Mouse (Mus musculus): ENCODE measurements at regions not wholly inside any gene's neighbourhood (a gene's known extent, or its start where the extent isn't known, plus 50 kb on each side); places are given as distances from the start of the nearest gene placed in this dataset.

DNA sequence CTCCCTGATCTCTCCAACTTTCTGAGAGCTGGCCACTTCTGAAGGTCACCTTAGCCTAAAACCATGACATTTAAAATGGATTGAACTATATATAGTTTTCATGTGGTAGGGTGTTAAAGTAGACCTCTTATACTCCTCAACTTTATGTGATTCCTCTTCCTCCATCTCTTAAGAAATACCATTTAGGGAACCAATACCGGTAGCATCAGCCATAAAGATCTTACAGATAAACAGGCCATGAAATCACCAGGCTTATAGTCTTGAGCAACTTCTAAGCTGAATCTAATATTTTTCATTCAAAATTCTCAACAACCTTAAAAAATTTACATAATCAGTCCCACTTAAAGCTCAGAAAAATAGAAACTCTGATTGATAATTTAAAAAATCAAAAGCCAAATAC is 56.2 kb downstream of the Rpl36a-ps1 start:
- peak; percentile 56 for DNase-seq (ENCODE audit: low read depth)

DNA sequence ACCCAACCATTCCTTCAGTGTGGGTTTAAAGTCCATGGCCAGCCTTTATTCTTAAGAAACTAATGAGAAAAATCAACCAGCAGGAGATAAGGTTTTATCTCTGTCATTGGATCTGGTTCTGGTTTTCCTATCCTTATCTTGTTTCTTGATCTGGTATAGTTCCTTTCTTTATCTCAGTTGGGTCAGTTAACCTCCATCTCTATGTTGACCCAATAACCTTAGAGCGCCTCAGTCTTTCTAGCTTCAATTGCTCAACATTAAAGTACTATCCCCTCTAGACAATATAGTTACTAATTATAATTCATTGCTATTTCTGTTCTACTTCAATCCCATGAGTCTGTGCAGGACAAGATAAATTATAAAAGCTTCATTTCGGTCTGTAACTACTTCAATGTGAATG is 56.7 kb downstream of the Rpl36a-ps1 start:
- peak; percentile 53 for DNase-seq (ENCODE audit: low read depth)

DNA sequence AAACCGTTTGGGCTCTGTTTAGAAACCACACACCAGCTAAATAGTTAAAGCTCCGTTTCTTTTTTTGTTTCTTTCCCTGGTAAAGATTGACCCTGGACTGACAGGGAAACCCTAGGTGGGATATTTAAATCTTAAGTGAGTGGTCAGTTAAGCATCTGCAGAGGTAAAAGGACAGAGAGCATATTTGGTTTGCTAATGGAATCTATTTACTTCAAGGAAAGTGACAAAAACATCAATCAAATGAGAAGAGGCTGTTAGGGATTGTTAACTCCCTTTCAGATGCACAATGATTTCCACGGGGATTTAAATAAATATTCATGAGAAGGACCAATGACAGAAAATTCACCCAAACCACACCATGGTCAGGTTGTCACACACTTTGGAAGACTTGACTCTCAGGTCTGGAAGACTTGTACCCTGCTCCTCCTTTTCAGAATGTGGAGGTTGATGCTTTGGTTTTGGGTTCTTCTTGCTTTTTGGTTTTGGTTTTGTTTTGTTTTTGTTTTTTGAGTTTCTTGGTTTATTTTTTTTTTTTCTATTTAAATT is 60.7 kb downstream of the Rpl36a-ps1 start:
- no peak for DNase-seq (ENCODE audit: low read depth)

DNA sequence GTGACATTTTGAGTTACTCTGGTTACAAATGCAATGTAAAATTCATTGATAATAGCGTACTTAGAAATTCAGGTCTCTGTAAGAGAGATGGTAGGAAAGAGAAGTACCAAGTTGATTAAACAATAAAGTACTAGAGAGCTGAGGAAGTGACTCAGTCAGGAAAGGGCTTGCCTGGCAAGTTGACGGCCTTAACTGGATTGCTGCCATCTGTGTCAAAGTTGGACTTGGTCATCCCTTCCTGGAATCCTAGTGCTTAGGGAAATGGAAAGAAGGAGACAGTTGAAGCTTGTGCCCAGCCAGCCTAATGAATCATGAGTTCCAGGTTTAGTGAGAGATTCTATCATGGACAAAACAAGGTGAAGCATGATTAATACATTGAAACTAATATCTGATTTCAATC is 64.8 kb downstream of the Rpl36a-ps1 start:
- peak; percentile 93 for DNase-seq (ENCODE audit: low read depth)

DNA sequence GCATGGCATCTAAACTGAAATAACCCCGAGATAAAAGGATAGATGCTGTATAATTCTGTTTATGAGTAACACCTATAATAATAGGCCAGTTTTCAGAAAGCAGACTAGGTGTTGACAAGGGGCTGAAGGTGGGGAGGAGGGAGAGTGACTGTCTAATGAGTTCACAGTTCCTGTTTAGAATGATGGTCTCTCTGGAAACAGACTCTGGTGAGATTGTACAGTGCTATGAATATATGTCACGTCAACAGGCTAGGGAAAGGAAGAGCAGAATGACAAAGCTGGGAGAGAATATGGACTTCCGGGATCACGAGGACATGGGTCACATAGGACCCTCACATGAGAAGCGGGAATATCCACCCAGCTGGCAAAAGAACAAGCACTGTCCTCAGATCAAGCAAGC is 85.9 kb downstream of the Rpl36a-ps1 start:
- no peak for DNase-seq (ENCODE audit: low read depth)

DNA sequence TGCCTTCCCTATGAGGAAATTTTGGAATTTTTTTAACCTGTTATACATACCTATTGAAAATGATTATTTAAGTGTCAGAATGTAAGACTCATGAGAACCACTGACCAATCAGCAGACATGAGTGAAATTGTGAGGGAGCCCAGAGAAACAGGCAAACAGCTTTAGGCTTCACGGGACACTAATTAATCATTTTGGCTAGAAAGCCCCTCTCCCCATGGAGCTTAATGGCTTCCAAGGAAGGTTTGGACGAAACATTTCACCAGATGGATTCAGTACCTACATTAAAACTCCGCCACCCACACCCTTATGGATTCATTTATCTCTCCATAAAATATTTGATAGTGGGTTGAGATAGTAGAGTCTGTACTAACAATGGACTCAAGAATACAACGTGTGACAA is 95.2 kb downstream of the Rpl36a-ps1 start:
- DNase-seq (ENCODE audit: low read depth) = no peak

DNA sequence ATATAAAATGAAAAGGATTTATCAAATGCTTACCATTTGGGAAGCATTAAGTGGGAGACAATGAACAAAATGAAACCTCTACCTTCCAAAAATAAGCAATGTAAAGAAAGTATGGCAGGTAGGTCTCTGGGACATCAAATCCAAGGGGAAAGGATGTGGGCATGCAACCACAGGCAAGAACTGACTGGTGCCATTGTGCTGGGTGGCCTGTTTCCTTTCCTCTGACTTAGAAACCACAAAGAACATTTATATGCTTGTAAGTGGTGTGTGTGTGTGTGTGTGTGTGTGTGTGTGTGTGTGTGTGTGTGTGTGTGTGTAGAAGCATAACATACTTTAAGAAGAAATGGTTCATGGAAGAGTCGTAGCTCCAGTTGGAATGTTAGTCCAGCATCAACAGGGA is 96.7 kb downstream of the Rpl36a-ps1 start:
- DNase-seq (ENCODE audit: low read depth) = peak; percentile 77

DNA sequence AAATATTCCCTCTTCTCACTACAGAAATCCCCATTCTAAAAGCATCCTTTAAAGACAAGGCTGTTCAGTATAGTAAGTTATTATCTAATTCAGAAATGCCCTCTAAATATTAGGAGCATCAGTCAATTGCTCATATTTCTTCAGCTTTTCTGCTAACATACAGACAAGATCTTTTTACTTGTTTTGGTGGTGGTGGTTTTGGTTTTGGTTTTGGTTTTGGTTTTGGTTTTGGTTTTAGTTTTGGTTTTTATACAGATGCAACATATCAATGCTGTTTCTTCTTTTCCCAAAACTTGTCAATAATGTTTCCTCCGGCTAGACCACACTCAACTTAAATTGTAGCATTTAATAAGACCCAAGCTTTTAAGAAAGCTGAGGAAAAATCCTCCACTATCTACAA is 98.2 kb downstream of the Rpl36a-ps1 start:
- no peak for DNase-seq (ENCODE audit: low read depth)

DNA sequence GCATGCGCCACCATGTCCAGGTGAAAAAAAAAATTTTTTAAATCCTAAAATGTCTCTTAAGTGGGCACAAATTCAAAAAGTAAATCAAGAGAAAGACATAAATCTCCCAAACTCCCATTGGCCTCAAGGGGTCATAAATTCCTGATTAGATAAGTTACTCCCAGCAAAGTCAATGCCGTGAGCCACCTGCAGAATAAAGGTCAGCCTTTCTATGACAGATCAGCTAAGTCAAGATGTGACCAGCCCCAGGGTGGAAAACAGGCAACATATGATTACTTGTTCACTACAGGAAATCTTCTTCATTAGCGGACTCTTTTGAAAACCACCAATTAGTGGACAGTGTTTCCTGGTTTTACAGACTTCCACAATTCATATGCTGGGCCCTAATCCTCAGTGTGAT is 101.4 kb downstream of the Rpl36a-ps1 start:
- no peak for DNase-seq (ENCODE audit: low read depth)

DNA sequence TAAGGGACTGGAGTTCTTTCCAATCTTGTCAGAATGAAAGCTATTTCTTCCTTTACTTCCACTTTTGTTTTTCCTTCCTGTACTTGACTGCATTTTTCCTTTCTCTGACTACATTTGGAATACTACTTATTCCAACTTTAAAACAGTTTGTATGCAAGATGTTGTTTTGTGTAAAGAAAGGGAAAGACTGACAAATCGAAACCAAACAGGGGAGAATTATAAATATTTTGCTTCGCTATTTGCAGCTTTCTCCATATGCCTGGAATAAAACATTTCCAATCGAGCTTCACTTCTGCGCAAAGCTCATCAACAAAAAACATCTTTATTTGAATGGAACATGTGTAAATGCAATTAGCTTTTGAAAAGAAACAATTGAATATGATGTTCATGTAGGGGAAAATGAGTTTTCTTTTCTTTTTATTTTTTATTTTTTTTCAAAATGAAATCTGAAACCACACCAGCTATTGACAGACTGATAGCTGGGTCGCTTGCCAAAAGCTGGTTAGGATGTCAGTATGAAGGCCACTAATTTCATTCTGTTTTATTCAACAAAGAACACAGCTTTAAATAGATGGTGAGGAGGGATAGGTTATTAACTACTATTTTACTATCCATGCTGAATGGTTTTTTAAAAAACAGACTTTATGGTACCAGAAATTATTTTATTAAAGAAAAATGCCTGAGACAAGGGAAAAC is 102.7 kb downstream of the Rpl36a-ps1 start:
- peak; percentile 48 for DNase-seq (ENCODE audit: low read depth)

DNA sequence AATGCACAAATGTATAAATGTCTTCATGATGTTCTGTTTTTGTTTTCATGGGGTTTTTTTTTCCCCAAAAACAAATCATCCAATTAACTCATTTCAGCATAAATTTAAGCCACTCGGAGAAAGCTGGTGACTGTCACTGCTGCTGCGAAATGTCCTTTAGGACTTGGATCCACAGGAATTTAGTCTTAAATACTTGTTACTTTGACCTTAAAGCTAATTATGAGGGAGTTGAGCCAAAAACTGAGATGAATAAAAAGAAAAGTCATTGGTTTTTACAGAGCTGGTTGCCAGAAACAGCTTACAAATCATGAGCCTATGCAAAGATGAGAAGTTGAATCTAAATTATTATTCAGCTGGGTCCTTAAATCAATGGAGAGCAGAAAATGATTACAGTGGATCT is 106.5 kb downstream of the Rpl36a-ps1 start:
- no peak for DNase-seq (ENCODE audit: low read depth)

DNA sequence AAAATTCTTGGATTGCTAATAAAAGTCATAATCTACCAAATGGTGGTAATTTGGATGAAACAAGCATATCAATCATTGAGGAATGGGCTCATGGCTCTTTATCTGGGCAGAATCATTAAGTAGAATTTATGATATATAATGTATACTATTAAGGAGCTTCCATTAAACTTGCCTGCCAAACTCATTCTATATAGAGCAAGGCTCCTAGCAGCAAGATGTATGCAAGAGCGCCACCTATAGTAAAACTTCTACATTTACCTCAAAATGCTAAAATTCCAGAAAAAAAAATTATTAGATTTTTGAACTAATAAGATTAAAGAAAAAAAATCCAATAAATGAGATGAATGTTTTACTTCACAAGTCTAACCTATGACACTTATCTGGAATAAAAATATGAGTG is 107.1 kb downstream of the Rpl36a-ps1 start:
- peak; percentile 65 for DNase-seq (ENCODE audit: low read depth)

DNA sequence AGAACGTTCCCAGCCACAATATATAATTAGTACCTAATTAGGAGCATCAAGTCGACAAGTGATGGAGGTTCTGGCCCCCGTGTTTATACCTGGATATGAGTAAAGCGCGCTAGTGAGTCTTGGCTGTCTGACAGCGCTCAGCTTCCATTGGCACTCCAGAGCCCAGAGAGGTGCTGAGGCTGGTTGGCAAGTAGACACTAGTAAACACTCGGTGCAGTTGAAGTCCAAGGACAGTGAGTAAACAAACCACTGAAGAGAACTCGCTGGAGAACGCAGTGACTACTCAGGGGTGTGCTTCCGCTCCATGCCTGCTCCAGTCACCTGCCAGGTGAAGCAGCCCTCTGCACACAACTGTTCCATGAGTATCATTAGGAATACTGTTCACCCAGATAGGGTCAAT is 111.5 kb downstream of the Rpl36a-ps1 start:
- no peak for DNase-seq (ENCODE audit: low read depth)

DNA sequence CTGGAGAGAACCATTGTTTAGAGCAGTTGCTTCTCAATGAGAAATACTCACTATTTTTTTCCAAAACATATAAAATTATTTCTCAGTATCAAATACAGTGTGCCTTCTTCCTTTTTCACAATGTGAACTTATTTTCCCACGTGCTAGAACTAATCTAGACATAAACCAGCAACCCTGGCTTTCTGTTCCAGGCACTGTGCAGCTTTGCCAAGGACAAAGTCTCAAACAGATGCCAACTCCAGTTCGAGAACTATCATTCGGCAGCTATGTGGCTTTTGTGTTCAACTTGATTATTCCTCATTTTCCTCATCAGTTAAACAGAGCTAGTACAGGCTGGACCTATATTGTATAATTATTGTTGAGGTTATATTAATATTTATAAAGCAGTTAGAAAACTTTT is 116.2 kb downstream of the Rpl36a-ps1 start:
- DNase-seq (ENCODE audit: low read depth) = no peak

DNA sequence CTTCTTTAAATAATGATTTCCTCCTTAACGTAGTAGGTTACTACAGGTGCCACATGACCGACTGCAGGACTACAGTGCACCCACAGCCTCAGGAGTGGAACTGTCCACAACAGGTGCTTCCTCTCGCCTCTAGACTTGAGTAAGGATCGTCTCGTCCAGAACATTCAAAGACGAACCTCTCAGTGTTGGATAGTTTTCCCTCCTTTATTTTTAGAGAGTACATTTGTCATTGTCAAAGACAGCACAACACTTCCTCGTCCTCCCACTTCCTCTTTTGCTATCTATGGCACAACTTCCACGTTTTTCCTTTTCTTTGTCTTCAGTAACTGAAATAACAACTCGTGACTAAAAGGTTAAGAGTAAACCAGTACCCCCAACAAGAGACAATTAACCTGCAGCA is 120.7 kb downstream of the Rpl36a-ps1 start:
- peak; percentile 67 for DNase-seq (ENCODE audit: low read depth)

DNA sequence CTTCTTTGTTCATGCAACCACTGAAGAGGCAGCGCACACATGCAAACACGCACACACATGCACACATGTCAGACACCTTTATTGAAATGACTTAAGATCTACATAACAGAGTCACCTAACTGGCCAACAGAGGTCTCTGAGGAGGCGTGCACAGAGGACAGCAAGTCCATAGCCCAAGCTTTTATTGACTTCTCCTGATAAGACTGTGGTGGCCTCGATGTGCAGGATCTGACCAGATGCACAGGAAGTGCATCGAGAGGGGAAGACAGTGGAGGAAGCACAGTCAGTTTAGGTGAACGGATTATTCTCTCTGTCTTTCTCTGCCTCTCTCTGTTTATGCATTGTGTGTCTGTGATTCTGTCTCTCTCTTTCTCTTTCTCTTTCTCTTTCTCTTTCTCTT is 124.2 kb downstream of the Rpl36a-ps1 start:
- DNase-seq (ENCODE audit: low read depth) = peak; percentile 86

DNA sequence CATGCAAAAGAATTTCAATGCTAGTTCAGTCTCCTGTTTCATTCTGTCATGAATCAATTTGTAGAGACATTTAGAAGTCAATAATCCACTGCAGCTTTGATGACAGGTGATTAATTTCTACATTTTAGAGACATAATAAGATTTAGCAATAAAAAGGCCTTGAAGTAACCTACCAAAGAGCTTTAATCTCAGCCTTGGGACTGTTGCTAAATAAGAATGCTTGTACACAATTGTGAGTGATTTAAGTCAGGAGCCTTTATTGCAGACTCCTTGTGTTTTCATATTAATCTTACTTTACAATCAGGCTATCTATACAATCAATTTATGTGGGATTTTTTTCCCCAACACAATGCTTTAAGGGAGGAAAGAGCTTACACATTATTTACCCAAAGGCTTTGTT is 127.2 kb downstream of the Rpl36a-ps1 start:
- DNase-seq (ENCODE audit: low read depth) = no peak

DNA sequence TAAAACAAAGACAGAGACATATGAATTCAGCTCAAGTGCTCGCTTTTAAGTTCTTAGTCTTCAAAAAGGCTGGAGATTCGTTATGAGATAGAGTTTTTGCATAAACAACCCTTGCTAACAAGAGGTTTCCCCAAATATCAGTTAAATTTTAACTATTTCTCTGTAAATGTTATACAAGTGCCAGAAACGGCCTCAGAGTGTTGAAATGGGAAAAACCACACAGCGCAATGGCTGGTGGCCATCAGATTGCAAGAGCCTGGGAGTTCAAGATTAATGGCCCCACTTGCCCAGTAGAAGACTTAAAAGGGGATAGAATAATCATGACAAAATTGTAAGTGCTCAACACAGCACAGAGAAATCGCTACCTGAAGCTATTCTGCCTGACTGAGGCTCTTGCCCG is 130.1 kb downstream of the Rpl36a-ps1 start:
- DNase-seq (ENCODE audit: low read depth) = no peak

DNA sequence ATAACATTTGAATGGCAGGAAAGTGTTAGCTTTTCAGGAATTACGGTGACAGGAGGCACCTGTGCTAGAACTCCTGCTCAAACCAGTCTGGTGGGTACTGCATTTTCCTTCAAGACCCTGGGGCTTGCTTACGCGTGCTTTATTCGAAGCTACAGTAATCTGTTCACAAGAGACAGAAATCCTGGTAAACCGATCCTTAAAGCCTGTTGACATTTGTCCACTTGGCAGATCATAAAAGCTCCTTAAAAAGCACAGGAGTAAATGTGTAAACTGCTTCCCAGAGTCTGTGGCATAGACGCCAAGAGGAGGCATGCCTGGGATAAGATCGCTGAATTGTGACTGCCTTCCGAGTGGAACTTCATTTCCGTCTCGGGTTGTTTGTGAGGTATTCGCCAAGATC is 130.5 kb downstream of the Rpl36a-ps1 start:
- no peak for DNase-seq (ENCODE audit: low read depth)

DNA sequence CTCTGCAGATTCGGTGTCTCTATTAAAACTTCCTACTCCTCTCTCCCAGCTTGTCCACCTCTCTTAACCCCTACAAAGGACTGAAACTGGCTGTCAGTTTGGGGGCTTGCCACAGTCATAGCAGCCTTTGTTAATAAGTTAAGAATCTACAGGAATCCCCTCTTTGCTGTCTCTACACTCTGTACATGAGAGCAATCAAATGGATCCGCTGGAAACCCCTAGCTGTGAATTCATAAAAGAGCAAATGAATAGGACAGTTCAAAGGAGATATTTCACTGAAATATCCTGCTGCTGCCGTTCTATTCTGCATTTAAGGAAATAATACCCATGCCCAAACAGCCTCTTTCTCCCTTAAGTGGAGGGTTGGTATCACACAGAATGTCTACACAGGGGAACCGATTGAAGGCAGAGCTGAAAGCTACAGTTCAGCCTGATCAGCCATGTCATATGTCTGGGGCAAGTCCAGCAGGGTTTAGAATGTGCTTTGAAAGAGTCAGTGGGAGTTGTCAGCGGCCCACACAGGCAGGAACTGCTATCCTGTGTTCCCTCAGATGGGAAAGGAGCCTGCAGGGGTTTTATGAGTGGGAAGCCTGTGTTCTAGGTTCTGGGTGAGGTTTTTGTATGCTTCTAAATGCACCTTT is 131.9 kb downstream of the Rpl36a-ps1 start:
- DNase-seq (ENCODE audit: low read depth) = no peak

DNA sequence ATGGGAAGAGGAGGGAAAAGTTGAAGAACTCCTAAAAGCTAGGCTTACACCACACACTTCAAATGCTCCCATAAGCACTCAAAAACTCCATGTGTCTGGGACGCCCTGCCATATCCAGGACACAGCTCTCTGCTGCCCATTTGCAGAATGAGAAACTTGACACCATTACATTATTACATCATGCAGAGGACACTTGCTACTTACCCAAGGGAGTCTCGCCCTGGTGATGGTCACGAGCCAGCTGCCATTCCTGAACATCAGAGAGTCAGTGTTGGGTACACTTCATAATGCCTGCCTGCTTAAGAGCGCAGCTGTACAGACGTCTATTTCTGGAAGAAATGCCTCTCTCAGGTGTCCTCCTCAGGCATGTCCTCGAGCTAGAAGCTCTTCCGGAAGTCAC is 135.3 kb downstream of the Rpl36a-ps1 start:
- DNase-seq (ENCODE audit: low read depth) = no peak

DNA sequence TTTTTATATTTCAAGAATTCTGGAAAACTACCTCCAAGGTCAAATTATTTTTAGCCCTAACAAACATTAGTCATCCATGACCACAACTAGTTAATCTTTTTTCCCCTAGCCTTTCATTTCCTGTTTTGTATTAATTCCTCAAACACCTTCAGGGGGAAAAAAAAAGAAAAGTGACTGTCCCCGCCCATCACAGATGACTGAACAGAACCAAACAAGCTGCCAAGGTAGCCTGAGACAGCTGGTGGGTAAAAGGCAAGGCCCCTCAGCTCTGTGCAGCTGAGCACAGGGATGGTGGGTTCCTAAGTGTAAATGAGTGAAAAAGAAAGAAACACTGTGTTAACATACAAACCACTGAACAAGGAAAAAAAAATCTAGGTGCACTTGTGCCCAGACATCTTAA is 145.6 kb downstream of the Rpl36a-ps1 start:
- peak; percentile 84 for DNase-seq (ENCODE audit: low read depth)

DNA sequence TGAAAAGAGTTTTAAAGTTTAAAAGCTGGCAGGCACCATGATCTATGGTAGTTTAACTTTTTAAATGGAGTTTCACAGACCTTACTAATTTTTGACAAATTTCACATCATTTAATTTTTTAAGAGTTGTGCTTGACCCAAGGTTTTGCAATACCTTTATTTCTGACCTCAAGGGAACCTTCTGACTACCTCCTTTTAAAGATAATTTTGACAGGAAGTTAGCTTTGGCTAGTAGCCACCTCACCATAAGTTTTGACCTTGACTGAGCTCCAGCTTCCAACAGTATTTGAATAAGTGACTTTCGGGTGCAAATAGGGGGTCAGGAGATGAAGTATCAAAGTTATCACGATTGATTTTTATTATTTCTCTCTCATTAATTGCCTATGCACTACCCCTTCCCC is 149.9 kb downstream of the Rpl36a-ps1 start:
- peak; percentile 92 for DNase-seq (ENCODE audit: low read depth)

DNA sequence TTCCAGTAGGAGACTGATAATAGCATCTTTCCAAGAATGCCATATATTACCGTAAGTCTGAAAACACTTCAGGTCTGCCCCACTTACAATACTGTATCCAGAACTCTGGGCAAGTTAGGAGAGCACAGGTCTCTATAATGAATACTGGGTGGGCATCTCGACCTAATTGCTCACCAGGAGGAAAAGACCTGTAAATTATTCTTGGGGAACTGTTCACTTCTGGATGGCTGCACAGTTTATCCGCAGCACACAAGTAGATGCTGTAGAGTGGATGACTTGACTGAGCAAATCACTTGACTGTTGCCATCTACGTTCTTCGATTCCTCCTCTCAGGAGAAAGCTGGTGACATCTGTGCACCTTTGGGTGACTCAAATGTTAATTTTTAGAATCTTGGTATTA is 159.8 kb downstream of the Rpl36a-ps1 start:
- no peak for DNase-seq (ENCODE audit: low read depth)

All from 416B (cell line).